Mouse (Mus musculus): ENCODE measurements around the gene Ccdc12.
A peak's percentile ranks its signal among the peaks of the same experiment; 100 is the strongest.
"Not testable (repeated sequence)": the region's sequence is repeated elsewhere in the genome, so short reads cannot be mapped to it uniquely, and the experiment has no call there.

Gene Ccdc12

DNA sequence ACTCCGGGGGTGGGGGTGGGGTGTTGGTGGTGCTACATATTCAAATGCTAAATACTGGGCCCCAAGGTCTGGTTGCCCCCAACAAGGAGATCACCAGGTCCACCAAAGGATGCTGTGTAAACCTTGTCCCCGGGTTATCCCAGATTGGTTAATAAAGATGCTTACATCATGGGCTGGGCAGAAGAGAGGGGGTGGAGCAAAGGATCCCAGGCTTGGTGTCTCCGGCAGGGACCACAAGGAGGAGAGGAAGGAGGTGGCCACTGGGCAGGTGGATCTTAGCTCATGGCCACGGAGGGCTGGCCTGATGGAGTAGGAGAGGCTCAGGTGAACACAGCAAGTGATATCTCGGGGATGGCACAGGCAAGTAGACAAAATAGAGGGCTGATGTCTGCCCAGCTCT lies 22.6 kb downstream of the Ccdc12 start:
- DNase-seq = no peak

DNA sequence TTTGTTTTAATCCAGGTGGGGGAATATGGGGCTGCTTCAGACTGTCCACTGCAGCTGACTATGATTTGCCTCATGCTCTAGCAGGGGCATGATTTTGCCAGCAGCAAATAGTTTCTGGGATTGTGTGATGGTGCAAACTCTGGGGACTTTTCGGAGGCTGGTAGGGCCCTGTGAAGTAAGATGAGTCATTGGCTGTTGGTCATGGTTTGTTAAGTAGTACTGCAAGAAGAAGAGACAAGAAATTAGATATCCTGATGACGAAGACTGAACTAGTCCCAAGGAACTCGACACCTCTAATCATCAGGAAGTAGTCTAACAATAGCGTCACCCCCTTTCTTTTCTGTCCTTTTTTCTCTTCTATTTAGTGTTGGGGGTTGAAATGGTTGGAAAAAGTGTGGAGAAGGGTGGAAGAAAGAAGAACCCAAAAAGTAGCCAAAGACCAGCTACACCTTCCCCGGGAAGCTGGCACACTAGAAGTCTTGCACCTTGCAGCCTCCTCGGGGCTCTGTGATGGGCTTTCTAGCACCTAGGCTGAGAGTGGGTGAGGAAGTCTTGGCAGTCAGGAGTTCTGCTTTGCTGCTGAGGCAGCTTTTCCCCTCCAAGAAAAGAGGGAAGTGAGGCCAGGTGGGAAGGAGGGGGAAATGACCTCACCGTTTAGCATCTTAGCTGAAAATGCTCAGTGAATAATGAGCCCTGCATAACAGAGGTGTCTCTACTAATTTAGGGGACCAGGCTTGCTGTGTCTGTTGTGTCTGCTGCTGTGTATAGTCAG lies 24.6 kb downstream of the Ccdc12 start:
- no peak for DNase-seq

DNA sequence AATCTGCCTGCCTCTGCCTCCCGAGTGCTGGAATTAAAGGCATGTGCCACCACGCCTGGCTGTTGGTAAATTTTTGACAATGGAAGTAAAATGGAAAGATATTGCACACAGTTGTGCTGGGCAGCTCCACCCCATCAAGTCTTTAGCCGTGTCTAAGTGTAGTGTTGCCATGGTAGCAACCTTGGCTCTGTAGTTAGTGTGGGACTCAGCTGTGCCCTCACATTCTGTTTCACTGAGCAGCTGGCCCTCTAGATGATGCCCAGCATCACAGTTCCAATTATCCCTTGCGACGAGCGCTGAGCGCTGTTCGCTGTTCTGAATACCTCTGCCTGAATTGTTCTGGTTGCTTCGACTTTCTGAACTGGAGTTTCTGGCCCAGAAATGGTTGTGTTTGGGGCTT lies 25.5 kb downstream of the Ccdc12 start:
- no peak for DNase-seq

DNA sequence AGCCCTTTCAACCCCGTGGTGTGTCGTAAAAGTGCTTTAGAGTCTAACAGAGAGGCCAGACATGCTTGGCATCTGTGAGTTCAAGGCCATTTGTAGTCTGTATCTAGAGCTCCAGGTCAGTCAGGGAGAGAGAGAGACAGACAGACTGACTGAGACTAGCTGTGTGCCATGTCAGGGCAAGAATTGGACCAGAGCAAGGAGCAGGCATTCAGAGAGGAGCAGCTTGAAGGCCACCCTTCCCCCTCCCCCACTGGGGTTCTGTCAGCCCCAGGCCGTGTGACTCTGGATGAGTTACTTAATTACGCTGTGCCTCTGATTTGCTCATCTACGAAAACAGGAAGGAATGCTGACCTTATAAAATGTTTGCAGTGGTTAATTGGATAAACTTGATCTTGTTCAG lies 26.0 kb downstream of the Ccdc12 start:
- peak; percentile 61 to 68 for DNase-seq

DNA sequence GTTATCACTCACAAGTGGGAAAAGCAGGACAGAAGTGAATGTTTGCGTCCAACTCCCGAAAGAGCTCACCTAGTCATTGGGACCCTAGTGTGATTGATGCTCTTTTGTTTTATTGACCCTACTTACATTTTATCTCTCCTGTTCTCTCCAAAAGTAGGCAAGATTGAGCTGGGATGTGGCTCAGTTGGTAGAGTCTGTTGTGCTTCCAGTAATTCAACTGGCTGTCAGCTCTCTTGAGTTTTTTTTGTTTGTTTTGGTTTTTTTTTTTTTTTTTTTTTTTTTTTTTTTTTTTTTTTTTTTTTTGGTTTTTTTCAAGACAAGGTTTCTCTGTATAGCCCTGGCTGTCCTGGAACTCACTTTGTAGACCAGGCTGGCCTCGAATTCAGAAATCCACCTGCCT lies 26.4 kb downstream of the Ccdc12 start:
- not testable (repeated sequence) for DNase-seq

DNA sequence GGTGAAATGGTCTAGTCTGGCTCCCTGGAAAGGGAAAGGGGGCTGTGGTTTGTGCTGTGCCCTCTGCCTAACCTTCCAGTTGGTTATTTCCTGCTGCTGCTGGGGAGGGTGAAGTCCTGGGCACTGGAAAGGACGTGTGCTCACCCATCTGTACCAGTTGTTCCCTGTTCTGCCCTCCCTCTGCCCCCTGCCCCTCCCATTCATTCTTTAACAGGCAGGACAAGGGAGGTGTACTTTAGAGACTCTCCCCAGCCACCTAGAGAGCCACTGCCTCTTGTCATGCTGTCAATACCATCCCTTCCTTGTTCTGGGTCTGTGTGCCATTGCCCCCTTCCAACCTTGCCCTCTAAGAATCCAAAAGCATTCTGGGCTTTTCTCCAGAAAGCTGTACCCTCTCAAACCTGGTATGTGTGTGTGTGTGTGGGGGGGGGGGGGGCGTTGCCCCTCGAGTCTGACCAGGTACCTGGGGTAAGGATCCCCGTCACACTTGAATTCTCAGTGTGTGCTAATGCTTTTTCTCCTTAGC lies 27.3 kb downstream of the Ccdc12 start:
- DNase-seq = peak; percentile 84 to 89

DNA sequence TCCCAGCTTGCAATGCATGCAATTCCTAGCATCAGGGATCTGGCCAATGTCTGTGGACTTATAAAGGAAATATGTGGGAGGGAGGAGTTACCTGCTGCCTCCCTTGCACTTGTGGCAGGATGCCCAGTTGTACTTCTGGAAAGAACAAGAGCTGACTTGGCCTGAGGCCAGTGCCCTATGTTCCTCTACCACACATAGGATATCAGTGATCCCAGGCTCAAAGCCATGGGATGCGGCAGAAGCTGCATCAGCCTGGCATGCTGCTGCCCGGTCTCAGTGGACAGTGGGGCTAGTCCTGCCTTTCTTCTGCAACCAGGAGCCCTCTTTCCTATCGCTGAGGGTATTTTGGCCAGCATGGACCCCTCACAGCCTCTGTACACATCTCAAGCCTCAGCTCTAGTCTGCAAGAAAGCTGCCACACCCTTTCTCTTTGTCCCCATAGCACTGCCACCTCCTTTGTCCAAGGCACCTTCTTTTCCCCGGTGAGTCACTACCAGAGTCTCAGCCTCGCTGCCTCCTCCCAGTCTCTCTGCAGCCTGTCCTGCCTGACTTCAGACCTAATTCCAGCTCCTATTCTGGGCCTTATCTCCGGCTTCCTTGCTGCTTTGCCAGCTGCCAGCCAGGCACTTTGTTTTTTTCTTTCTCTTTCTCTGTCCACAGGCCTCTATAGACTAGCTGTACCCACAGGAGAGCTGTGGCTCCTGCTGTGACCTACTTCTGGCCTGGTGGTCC lies 28.0 kb downstream of the Ccdc12 start:
- DNase-seq = peak; percentile 94 to 95

DNA sequence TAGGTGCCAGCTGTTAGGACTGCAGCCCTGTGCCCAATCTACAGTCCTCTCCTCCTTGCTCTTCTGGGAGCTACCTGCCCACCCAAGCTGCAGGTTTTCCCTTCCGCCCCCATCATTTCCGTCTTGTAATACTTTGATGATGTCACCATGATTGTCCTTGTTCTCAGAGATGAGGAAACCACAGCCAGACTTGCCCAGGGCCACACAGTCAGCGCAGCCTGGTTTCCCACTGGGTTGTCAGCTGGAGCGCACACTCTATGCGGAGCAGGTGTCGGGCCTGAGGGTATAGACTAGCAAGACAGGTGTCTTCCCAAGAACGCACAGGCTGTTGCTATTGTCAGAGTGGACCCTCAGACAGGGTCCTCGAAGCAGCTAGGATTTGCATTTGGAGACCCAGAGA lies 28.9 kb downstream of the Ccdc12 start:
- DNase-seq = no peak

DNA sequence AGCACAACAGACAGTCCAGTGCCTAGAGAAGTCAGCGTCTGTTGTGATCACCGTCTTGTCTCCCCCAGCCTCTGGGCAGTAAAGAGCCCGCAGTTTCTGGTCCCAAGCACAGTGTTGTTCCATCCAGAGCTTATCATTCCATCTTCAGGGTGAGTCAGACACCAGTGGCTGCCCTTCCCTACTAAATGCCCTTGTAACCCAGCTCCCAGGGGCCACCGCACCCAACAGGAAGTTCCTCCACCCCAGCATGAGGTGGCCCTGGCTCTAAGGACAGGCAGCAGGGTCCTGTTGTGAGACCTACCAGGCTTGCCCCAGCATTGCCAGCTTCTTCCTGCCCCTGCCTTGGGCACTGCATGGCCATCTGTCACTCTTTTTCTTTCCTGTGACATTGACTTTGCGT lies 29.3 kb downstream of the Ccdc12 start:
- no peak for DNase-seq

DNA sequence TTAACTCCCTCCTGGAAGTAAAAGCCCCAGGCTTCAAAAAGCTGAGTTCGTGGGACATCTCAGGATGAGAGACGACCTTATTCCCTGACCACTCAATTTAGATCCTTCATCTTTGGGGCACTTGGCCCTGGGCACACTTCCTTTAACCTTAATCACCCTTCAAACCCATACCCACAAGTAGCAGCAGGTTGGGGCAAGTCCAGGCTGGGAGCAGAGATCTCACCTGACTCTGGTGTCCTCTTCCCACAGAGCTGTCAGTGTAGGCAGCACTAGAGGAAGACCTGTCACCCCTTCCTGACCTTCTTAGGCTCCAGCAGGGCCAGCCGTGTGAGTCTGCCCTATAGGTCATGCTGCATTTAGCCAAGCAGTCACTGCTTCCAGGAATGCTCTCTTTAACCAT lies 30.2 kb downstream of the Ccdc12 start:
- no peak for DNase-seq

DNA sequence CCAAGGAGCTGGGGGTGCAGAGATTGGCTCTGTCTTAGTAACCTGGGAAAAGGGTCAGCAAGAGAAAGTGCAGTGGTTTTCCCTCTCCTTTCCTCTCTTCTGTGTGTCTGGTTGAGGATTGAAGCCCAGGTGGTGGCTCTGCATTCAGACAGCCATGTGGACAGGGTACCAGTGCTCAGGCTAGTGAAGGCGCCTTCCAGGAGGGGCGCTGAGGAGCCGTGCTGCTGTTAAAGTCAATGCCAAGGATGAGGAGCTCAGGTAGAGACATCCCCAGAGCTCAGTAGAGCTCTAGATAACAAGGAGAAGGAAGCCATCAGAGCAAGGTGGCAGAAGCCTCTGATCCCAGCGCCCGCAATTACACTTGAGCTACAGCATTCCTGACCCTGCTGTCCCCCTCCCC lies 30.8 kb downstream of the Ccdc12 start:
- no peak for DNase-seq

DNA sequence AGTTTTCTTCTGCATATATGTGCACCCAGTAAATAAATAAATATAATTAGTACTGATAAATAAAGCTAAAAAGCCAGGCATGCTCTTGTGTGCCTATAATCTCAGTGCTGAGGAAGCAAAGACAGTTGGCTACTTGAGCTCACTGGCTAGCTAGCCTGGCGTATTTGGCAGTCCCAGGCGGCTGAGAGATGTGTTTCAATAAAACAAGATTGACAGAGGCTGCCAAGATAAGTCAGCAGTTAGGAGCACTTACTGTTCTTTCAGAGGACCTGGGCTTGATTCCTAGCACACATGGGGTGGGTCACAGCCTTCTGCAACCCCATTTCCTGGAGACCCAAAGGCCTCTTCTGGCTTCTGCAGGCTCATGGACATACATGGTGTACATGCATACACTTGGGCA lies 31.5 kb downstream of the Ccdc12 start:
- no peak for DNase-seq

DNA sequence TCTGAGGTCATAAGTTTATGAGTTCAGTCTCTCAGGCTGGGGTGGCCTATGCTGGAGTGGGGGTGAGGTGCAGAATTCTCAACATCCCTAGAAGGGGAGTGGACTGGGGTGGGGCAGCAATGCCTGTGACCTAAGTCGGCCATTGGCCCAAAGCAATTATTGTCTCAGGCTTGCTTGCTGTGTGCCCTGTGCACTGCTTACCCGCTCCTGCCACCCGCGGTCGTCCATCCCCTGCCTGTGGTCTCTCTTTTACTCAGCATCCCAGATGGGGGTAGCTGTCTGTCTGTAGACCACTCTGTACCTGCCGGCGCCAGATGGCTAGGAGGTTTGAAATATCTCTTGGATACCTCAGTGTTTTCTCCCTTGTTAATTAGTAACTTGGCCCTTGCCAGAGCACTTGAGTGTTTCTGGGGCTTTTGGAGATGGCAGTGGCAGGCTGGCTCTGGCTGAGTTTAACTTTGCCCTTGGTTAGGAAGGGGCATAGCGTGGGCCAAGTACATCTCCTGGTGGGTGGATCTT lies 33.0 kb downstream of the Ccdc12 start:
- DNase-seq = peak; percentile 84 to 93

DNA sequence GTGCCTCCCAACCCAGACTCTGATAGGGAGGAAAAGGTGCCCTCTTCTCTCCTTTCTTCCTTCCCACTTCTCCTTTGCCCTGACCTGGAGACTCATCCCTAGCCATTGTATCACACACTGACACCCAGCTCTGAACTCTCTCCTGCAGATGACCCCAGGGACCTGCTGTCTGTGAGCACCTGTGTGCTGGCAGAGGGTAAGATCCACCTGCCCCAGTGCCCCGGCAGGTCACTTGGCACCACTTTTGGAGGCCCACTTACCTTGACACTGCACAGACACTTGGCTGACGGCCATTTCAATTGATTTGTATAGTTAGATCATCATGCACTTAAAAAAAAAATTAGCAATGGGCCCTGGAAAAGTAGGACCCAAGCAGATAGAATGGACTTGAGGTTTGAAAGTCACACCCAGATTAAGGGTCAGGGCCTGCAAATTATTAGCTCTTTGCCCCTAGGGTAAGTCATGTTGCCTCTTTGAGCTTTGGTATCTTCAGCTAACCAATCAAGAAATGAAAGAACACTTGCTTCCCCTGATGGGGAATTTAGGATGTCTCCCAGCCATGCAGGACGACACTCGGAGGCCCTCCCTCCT lies 39.0 kb downstream of the Ccdc12 start:
- DNase-seq = no peak

DNA sequence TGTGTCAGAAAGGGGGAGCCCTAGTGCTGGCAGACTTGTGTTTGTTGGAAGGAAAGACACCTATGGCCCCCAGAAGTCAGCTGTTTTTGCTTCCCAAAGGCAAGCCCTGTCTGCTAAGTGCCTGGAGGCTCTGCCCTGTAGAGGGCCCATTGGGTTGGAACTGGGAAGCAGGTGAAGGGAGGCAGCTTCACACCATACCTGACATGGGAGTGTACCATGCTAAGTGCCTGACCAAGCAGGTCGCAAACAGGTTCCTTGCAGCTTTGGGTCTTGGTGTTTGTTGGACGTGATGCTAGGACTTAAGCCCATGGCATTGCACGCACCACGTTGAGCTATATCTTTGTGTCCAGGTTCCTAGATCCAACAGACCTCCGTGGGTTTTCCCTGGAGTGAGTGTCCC lies 40.1 kb downstream of the Ccdc12 start:
- no peak for DNase-seq

DNA sequence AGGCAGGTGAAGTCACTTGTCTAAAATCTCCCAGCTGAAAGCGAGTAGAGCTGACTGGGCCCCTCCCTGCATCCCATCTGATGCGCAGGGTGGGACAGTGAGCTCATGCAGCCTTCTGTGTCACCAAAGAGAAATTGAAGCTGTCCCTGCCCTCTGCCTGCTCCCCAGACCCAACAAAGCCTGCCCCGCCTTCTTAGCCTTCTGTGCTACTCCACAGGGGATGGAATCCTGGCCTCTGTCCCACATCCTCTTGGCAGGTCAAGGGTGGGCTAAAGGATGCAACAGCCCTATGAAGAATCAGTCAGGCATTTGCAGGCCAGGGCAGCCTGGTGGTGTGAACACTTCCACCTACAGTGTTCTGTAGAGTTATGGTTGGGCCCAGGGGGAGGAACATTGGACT lies 41.2 kb downstream of the Ccdc12 start:
- no peak for DNase-seq

DNA sequence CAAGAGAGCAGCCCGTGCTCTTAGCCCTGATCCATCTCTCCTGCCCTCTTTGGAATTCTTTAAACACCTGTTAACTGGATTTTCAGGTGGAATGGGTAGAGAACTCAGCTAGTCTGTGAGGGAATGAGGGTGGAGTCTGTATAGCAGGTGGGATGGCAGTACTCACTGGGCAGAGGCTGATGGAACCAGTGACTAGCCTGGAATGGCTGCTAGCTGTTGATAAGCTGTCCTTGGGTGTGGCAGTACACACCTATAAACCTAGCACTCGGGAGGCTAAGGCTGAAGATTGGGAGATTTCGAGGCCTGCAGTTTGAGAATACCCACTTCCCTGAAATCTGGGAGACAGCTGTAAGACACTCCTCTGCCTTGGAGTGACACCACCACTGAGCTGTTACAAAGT lies 43.3 kb downstream of the Ccdc12 start:
- DNase-seq = no peak

DNA sequence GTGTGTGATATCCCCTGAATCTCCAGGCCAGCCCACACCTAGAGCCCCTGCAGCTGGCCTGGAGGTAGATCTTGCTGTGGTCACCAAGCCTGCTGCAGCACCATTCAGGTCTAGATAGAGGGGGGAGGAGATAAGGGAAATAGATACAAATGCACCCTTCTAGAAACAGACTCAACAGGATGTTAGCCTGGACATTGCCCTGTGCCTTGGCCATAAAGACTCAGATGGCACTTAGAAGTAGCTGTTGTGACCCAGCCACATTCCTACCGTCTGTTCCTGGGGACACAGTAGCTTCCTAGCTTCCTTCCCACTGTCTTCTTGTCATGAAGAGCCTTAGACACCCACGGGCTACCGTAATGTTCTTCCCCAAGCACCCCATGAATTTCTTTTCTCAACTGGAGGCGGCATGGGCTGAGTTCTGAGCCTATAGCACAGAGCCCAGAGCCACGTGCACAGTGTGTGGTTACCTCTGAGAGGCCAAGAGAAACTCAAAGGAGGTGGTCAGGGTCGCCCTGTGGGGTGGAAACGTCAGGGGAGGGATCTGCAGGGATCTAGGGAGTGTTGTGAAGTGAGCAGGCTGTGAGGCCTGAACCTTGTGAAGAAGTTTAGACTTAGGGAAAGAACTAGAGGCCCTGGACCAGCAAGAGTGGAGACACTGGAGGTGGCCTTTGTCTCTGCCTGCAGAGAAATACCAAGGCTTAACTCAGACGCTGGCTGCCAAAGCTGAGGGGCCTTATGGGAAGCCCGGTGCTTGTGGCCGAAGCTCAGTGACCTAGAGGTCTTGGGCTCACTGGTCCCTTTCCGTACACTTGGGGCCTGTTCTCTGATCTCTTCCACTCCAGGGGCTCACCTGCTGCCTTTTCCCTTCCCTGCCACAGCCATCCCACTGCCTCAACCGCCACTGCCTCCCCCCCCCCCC lies 45.1 kb downstream of the Ccdc12 start:
- DNase-seq = peak; percentile 43 to 44

DNA sequence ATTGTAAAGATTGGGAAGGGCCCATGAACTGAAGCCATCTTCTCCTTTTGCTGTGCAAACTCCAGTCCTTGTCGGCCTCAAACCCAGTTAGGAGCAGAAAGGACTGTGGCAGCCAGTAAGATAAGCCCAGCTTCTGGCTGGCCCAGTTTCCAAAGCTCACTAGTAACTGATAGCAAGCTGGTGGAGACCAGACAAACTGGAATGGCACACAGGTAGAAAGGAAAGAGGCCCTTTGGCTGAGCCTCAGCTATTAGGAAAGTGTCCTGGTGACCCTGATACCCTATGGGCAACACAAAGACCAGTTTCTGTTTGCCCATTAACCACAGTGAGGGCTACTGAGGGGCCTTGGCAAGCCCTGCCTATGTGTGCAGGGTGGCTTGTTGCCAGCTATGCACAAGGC lies 46.5 kb downstream of the Ccdc12 start:
- no peak for DNase-seq

DNA sequence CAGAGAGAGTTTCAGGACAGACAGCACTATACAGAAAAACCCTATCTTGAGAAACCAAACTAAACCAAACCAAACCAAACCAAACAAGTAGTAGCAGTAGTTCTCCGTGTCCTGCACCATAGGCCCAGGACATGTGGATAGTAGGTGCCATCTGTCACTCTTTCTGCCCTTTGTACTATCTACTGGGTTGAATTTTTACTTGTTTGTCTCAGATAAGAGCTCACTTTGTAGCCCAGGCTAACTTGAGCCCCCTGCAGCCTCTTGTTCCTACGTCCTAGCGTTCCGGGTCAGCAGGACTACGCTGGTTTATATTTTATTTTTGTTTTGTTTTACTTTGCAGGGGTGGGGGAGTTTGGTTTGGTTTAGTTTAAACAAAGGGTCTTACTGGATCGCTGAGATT lies 47.6 kb downstream of the Ccdc12 start:
- DNase-seq = no peak

DNA sequence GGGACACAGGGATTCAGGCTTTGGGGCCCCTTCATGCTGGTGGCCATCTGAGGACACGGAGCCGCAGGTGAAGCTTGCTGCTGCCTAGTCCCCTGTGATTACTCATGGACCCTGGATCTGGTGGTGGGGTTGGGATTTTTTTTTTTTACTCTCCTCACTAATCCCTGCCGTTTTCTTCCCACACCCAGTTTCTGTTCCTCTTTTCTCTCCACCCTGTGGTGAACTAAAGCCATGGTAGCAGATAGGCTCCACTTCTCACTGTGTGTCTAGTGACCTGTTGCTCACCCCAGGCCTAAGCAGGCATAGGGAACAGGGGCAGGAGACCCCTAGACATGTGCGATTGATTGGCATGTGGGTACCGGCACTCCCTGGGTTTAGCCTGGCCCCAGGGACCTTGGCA lies 50.5 kb downstream of the Ccdc12 start:
- DNase-seq = no peak

DNA sequence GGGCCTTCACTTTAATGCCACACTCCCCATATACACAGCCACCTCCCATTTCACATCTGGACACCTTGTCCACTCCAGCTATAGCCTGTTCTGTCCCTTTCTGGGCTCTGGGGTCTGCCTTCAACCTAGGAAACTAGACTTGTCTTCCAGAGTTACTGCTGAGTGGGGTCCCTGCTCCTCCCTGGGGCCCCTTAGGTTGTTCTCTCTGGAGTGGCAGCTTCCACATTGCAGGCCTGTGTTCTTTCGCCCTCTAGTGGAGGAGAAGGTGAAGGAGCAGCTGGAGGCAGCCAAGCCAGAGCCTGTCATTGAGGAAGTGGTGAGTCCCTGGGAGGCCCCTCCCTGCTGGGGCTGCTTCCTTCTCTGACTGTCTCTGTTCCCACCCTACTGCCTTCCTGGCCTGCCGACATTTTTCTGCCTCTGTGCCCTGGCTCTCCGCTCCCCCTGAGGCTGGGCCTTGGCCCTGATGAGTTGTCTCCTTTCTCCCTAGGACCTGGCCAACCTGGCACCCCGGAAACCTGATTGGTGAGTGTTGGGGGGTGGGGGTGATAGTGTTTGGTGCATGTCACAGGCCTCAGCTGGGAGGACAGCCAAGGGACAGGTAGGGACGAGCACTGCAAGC lies 53.4 kb downstream of the Ccdc12 start:
- peak; percentile 79 to 85 for DNase-seq

Data from kidney, adult 8-10 months (tissue).